Mouse (Mus musculus) left cerebral cortex, adult 8-10 months (tissue): ENCODE data around the gene Apob. TPM values are rescaled to one million over a fixed set of nuclear protein-coding genes. Genes with fewer than 3 reads are reported as not detected.
A peak's percentile ranks its signal among the peaks of the same experiment; 100 is the strongest.

Experiments
- DNase-seq, 2 experiments: peaks; one replicate each; pipeline ENCODE4 v3.0.0; 2022; ENCODE audit warnings: low spot score in 2 of 2
- total RNA-seq, 4 experiments: library from RNA; stranded (reverse); gene quantifications; 2 replicates each; pipeline ENCODE4 v1.2.4; 2022

The Apob gene
- total RNA-seq, 4 experiments from 2014 or later, result 0.02 to 0.06 TPM; not detected in 2

GRCm38 (mm10) chr12:8032359-8032755, 54.9 kb downstream of the Apob start:
- no peak for DNase-seq

GRCm38 (mm10) chr12:8038081-8038730, 60.8 kb downstream of the Apob start:
- no peak for DNase-seq

- no peak for DNase-seq
Measured at GRCm38 (mm10) chr12:8042626-8043394, 65.4 kb downstream of the Apob start.

GRCm38 (mm10) chr12:8047046-8047445, 69.6 kb downstream of the Apob start:
- no peak for DNase-seq

GRCm38 (mm10) chr12:8047789-8048309, 70.4 kb downstream of the Apob start:
- no peak for DNase-seq

- DNase-seq, result no peak
Measured at GRCm38 (mm10) chr12:8056001-8056640, 78.7 kb downstream of the Apob start.

GRCm38 (mm10) chr12:8059576-8059975, 82.1 kb downstream of the Apob start:
- DNase-seq, result peak; percentile 7 to 74

GRCm38 (mm10) chr12:8063363-8064065, 86.1 kb downstream of the Apob start:
- no peak for DNase-seq

Other genes with a start within 250 kb of the Apob start
- 10 to 100 TPM; 30.7 to 35.7 (median 32.9) TPM for gene Ldah, start 230.5 kb downstream of the Apob start, total RNA-seq